Mouse (Mus musculus) embryonic facial prominence, embryonic 11.5 days (tissue): ENCODE results near the gene Ggta1. TPM values are rescaled to one million over a fixed set of nuclear protein-coding genes. Genes with fewer than 3 reads are reported as not detected.
A peak's percentile ranks its signal among the peaks of the same experiment; 100 is the strongest.

Experiments
- ATAC-seq: fragments of 200-750 bp; cut with Nextera tagmentation; replicated peaks from 2 replicates; pipeline ENCODE4 v1.8.0; 2017; ENCODE audit warnings: low read depth; ENCODE audit not compliant: insufficient number of reproducible peaks, low FRiP score, low TSS enrichment
- DNase-seq: peaks from one replicate; pipeline ENCODE4 v3.0.0-alpha.2; 2015; ENCODE audit warnings: low spot score
- H3K27ac ChIP-seq: fragments of 300-500 bp; sonication (generic); replicated peaks from 2 replicates; pipeline ENCODE4 v1.5.1; 2014; ENCODE audit warnings: mild to moderate bottlenecking, low read depth, low read length, control low read depth
- H3K27me3 ChIP-seq: fragments of 300-500 bp; sonication (generic); 2 replicates; pipeline ENCODE4 v1.6.1; 2014; ENCODE audit warnings: mild to moderate bottlenecking, low read length, moderate library complexity, mixed read lengths; ENCODE audit not compliant: control insufficient read depth, insufficient read depth
- H3K36me3 ChIP-seq: fragments of 300-500 bp; sonication (generic); replicated peaks from 2 replicates; pipeline ENCODE4 v1.6.1; 2014; ENCODE audit warnings: low read depth, mild to moderate bottlenecking, low read length, moderate library complexity, mixed read lengths; ENCODE audit not compliant: control insufficient read depth, insufficient read depth
- H3K4me1 ChIP-seq: fragments of 300-500 bp; sonication (generic); 2 replicates; pipeline ENCODE4 v1.6.1; 2014; ENCODE audit warnings: low read length, mixed read lengths; ENCODE audit not compliant: control insufficient read depth, insufficient read depth
- H3K4me2 ChIP-seq: fragments of 300-500 bp; sonication (generic); 2 replicates; pipeline ENCODE4 v1.6.1; 2014; ENCODE audit warnings: low read depth, mild to moderate bottlenecking, control low read depth, low read length, moderate library complexity
- H3K4me3 ChIP-seq: fragments of 300-500 bp; sonication (generic); 2 replicates; pipeline ENCODE4 v1.5.1; 2014; ENCODE audit warnings: low read depth, low read length, control low read depth
- H3K9ac ChIP-seq: fragments of 300-500 bp; sonication (generic); replicated peaks from 2 replicates; pipeline ENCODE4 v1.6.1; 2014; ENCODE audit warnings: mild to moderate bottlenecking, control low read depth, low read length
- H3K9me3 ChIP-seq: fragments of 300-500 bp; sonication (generic); replicated peaks from 2 replicates; pipeline ENCODE4 v1.6.1; 2016; ENCODE audit warnings: mild to moderate bottlenecking, low read length, inconsistent platforms, mixed read lengths; ENCODE audit not compliant: control insufficient read depth
- WGBS: fragments of 180-500 bp; shearing (Covaris S2); extraction: QIAGEN DNeasy Blood & Tissue Kit; methylation state at CpG from one replicate; pipeline ENCODE4 v1.1.7; 2014; 5-methylcytosine and 5-hydroxymethylcytosine counted together
- polyA plus RNA-seq: library from polyadenylated mRNA; unstranded; fragments of >200 nt; fragmentation: Nextera tagmentation; extraction: Ambion mirVana; gene quantifications from 2 replicates; pipeline ENCODE4 v1.2.1, GENCODE M21; 2014

Ggta1 gene
- polyA plus RNA-seq, 1 experiment from 2014 or later: 7.9 TPM

GRCm38 (mm10) chr2:35474916-35475315 is 11.9 kb upstream of the Ggta1 start:
- DNase-seq (no peak), ATAC-seq (no peak)
- no peaks in the 10 kb centered on the region for H3K9me3 ChIP-seq
- no peak overlapping the region for H3K9ac ChIP-seq
- H3K4me2 ChIP-seq: no peak overlapping the region
- no peaks in the 10 kb centered on the region for H3K36me3 ChIP-seq
- 85% methylated on average over 1 of the region's 1 CpGs for WGBS
- H3K4me3 ChIP-seq: no peak overlapping the region
- H3K27ac ChIP-seq: no peak overlapping the region
- no peaks in the 10 kb centered on the region for H3K27me3 ChIP-seq
- no peaks in the 10 kb centered on the region for H3K4me1 ChIP-seq

- Histone ChIP-seq H3K9me3 (no peaks in the 10 kb centered on the region), H3K4me2 (no peak overlapping the region), H3K9ac (no peak overlapping the region), H3K27ac (no peak overlapping the region), H3K36me3 (no peaks in the 10 kb centered on the region), H3K4me1 (no peaks in the 10 kb centered on the region), H3K27me3 (no peaks in the 10 kb centered on the region), H3K4me3 (no peak overlapping the region)
- DNase-seq: no peak
- ATAC-seq: no peak
- WGBS: 79% methylated on average over 3 of the region's 3 CpGs
These were observed 6.2 kb upstream of the Ggta1 start for GRCm38 (mm10) chr2:35469266-35469665.

DNA sequence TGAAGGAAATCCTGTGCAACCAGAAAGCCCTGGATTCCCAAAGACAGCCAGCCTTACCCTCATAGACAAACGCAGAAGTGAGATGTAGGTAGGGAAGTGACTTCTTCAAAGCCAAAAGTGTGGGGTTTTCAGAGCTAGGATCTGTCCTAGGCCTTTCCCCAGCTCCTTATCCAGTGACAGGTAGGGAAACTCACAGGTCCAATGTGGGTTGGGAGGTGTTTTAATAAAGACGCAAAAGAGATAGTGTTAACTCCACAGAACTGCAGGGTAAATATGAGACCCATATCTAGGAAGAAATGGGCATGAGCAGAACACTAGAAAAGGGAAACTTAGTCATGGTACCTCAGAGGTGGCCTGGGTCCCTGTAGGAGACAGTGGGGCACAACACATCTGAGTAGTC is 5.2 kb upstream of the Ggta1 start:
- no peak overlapping the region for H3K27ac ChIP-seq
- H3K4me3 ChIP-seq: no peak overlapping the region
- WGBS: 76% methylated on average over 2 of the region's 2 CpGs
- no peaks in the 10 kb centered on the region for H3K36me3 ChIP-seq
- no peak for ATAC-seq
- DNase-seq: no peak
- H3K9ac ChIP-seq: no peak overlapping the region
- H3K4me2 ChIP-seq: no peak overlapping the region
- no peaks in the 10 kb centered on the region for H3K4me1 ChIP-seq
- no peaks in the 10 kb centered on the region for H3K9me3 ChIP-seq
- H3K27me3 ChIP-seq: no peaks in the 10 kb centered on the region

DNA sequence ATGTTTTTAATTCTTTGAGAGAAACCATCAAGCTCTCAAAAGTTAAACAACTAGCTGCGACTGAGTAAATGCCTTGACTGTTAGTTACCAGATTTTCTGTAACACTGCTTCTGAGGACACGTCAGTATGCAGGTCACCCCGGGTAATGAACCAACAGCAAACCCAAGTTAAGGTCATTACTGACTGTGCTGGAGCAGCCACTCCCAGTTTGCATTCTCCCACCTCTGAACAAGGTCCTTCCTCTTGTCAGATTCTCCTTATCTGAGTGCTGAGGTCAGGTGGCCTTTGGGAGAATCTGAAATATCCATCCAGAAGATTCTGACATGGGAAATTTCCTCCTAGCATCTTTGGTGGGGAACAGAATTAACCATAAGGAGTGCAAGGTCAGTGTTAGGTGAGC is 4.8 kb upstream of the Ggta1 start:
- Histone ChIP-seq H3K9ac (no peak overlapping the region), H3K4me2 (no peak overlapping the region), H3K36me3 (no peaks in the 10 kb centered on the region), H3K4me1 (0 out of 2 replicates have a peak, but pooled peaks cover 2% of the 10 kb centered on the region), H3K9me3 (no peaks in the 10 kb centered on the region), H3K27me3 (no peaks in the 10 kb centered on the region), H3K4me3 (no peak overlapping the region), H3K27ac (no peak overlapping the region)
- WGBS: 77% methylated on average over 3 of the region's 3 CpGs
- ATAC-seq (no peak), DNase-seq (no peak)

DNA sequence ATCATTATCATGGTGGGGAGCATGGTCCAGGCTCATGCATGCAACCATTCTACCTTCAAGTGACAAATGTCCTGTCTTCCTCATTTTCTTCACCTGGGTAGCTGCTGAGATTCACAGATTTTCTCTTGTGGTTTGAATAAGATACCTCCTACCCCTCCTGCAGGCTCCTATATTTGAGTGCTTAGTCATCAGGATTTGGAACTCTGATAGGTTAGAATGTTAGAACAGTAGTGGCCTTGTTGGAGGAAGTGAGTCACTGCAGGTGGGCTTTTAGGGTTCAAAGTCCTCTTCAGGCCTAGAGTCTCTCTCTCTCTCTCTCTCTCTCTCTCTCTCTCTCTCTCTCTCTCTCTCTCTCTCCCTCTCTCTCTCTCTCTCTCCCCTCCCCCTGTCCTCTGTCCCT is 2.6 kb upstream of the Ggta1 start:
- Histone ChIP-seq H3K4me1 (0 out of 2 replicates have a peak, but pooled peaks cover 4% of the 10 kb centered on the region), H3K36me3 (no peaks in the 10 kb centered on the region), H3K4me2 (no peak overlapping the region), H3K27me3 (no peaks in the 10 kb centered on the region; the same call in 1 of the 2 replicates), H3K9ac (no peak overlapping the region), H3K4me3 (no peak overlapping the region), H3K9me3 (no peaks in the 10 kb centered on the region), H3K27ac (no peak overlapping the region)
- DNase-seq (no peak), ATAC-seq (no peak)

DNA sequence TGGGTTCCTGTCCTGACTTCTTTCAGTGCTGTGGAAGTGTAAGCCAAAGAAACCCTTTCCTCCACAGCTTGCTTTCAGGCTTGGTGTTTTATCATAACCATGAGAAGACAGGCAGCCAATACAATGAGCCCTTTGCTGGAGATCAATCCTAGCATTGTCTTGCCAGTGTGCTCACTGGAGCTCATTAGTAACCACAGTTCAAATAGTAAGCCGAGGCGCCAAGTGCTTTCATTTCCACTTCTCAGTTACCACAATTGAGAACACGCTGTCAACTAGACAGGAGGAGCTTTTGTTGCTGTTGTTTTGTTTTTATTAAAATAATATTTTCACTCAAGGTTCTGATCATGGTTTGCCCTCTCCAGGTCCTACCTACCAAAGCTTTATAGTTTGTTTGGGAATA is 1.5 kb upstream of the Ggta1 start:
- Histone ChIP-seq H3K9ac (no peak overlapping the region), H3K4me1 (0 out of 2 replicates have a peak, but pooled peaks cover 4% of the 10 kb centered on the region), H3K36me3 (no peaks in the 10 kb centered on the region), H3K4me2 (no peak overlapping the region), H3K9me3 (no peaks in the 10 kb centered on the region), H3K4me3 (no peak overlapping the region), H3K27ac (no peak overlapping the region), H3K27me3 (no peaks in the 10 kb centered on the region; the same call in 1 of the 2 replicates)
- 47% methylated on average over 3 of the region's 3 CpGs for WGBS
- no peak for ATAC-seq
- DNase-seq: no peak

DNA sequence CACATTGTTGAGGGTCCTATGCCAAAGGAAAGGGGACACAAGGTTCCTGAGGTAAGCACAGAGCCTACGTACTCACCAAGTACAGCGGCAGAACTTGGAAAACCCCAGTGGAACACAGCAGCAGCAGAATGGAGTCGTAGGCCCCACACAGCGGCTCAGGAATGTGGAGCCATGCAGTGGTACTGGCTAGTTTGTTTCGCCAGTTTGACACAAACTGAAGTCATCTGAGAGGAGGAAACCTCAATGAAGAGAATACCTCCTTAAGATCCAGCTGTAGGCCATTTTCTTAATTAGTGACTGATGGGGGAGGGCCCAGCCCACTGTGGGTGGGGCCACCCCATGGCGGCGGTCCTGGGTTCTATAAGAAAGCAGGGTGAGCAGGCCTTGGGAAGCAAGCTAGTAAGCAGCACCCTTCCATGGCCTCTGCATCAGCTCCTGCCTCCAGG is 1.1 kb upstream of the Ggta1 start:
- WGBS: 47% methylated on average over 7 of the region's 7 CpGs
- H3K27ac ChIP-seq: no peak overlapping the region
- 0 out of 2 replicates have a peak, but pooled peaks cover 4% of the 10 kb centered on the region for H3K4me1 ChIP-seq
- DNase-seq: no peak
- no peak overlapping the region for H3K4me2 ChIP-seq
- ATAC-seq: no peak
- H3K27me3 ChIP-seq: no peaks in the 10 kb centered on the region; the same call in 1 of the 2 replicates
- no peak overlapping the region for H3K9ac ChIP-seq
- no peak overlapping the region for H3K4me3 ChIP-seq
- no peaks in the 10 kb centered on the region for H3K9me3 ChIP-seq
- H3K36me3 ChIP-seq: no peaks in the 10 kb centered on the region

- 11% methylated on average over 19 of the region's 19 CpGs for WGBS
- 0 out of 2 replicates have a peak, but pooled peaks cover 4% of the 10 kb centered on the region for H3K4me1 ChIP-seq
- no peak overlapping the region for H3K4me3 ChIP-seq
- H3K27ac ChIP-seq: no peak overlapping the region
- H3K36me3 ChIP-seq: no peaks in the 10 kb centered on the region
- no peaks in the 10 kb centered on the region for H3K9me3 ChIP-seq
- no peaks in the 10 kb centered on the region; the same call in 1 of the 2 replicates for H3K27me3 ChIP-seq
- no peak overlapping the region for H3K9ac ChIP-seq
- DNase-seq: peak; percentile 77
- peak; percentile 83 for ATAC-seq
- peak overlapping the region; percentile 30 for H3K4me2 ChIP-seq
These were observed 499 bp upstream of the Ggta1 start for GRCm38 (mm10) chr2:35463372-35464088.
